Mouse (Mus musculus): ENCODE measurements around the gene Ass1.
"Not testable (repeated sequence)": the region's sequence is repeated elsewhere in the genome, so short reads cannot be mapped to it uniquely, and the experiment has no call there.

Ass1 gene

DNA sequence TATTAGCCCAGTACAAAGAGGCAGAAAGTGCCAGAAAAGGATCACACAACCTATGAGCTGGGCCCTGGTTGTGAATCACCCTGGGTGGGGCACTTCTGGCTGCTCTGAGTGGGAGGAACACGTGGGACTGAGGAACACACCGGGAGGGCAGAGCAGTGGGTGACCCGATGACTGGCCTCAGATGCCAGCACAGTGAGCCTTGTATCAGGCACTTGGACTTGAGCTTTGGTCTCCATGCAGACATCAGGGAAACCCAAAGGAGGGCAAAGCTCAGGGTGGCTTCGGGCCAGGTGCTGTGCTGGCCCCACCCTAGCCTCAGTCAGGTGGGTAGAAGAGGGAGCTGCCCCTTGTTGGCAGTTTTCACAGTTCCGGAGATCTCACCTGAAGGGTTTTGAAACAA, 71.6 kb downstream of the Ass1 start:
- peak; percentile 22 to 36 for DNase-seq

GRCm38 (mm10) chr2:31547726-31548125, 77.7 kb downstream of the Ass1 start:
- DNase-seq: no peak

DNA sequence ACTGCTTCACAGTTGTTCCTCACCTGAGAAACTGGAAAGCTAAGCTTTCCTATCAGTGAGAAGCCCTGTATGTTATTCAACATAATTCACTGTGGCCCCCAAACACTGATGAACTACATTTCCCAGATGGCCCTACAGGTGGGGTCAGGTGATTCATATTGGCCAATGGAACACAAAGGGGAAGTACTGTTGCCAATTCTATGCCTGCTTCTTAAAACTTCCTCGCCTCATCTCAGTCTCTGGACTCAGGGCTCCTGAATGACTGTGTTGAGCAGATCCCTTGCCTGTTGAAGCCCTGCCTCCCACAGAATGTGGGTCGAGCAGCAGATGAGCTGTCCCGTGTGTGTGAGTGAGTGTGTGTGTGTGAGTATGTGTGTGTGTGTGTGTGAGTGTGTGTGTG, 80.5 kb downstream of the Ass1 start:
- no peak for DNase-seq

- DNase-seq: not testable (repeated sequence)
Observed at GRCm38 (mm10) chr2:31551351-31551750, 81.3 kb downstream of the Ass1 start.

GRCm38 (mm10) chr2:31551971-31552370, 82.0 kb downstream of the Ass1 start:
- no peak for DNase-seq

GRCm38 (mm10) chr2:31554619-31555018, 84.6 kb downstream of the Ass1 start:
- DNase-seq: no peak
